Mouse (Mus musculus) ES-E14 (cell line): ENCODE measurements around the gene Zfp184. TPM values are rescaled to one million over a fixed set of nuclear protein-coding genes. Genes with fewer than 3 reads are reported as not detected.
A peak's percentile ranks its signal among the peaks of the same experiment; 100 is the strongest.

Experiments
- DNase-seq: peaks from one replicate; pipeline ENCODE4 v3.0.0-alpha.2; 2013; ENCODE audit warnings: low read depth, low spot score
- H3K27ac ChIP-seq: 2 replicates; pipeline ENCODE4 v1.5.1; 2012; ENCODE audit warnings: low read depth, mild to moderate bottlenecking, low read length, moderate library complexity, mixed read lengths; ENCODE audit not compliant: poor library complexity, insufficient read depth, severe bottlenecking
- H3K36me3 ChIP-seq: 2 replicates; pipeline ENCODE4 v1.6.1; 2012; ENCODE audit warnings: mild to moderate bottlenecking, low read length, moderate library complexity, mixed read lengths; ENCODE audit not compliant: control insufficient read depth, poor library complexity, insufficient read depth, severe bottlenecking
- H3K4me1 ChIP-seq, 2 experiments: fragments of 150-350 bp in 1 of 2; sonication (generic) in 1 of 2; 2 replicates each; pipeline ENCODE4 v1.6.1; 2012; ENCODE audit warnings: low read length in 2 of 2, mild to moderate bottlenecking in 1 of 2, mixed read lengths in 1 of 2; ENCODE audit not compliant: control insufficient read depth in 2 of 2, insufficient read depth in 2 of 2, poor library complexity in 1 of 2
- H3K4me3 ChIP-seq, 2 experiments: fragments of 150-350 bp in 1 of 2; sonication (generic) in 1 of 2; 2 replicates each; pipeline ENCODE4 v1.5.1; 2012; ENCODE audit warnings: low read length in 2 of 2, low read depth in 1 of 2, mild to moderate bottlenecking in 1 of 2, mixed read lengths in 1 of 2; ENCODE audit not compliant: insufficient read depth in 1 of 2, poor library complexity in 1 of 2, severe bottlenecking in 1 of 2
- H3K9ac ChIP-seq: 2 replicates; pipeline ENCODE4 v1.6.1; 2012; ENCODE audit warnings: low read depth, mild to moderate bottlenecking, low read length, mixed read lengths; ENCODE audit not compliant: poor library complexity, insufficient read depth, severe bottlenecking
- H3K9me3 ChIP-seq: fragments of 150-350 bp; sonication (generic); 2 replicates; pipeline ENCODE4 v1.6.1; 2012; ENCODE audit warnings: low read depth, mild to moderate bottlenecking, low read length; ENCODE audit not compliant: control insufficient read depth, insufficient read depth
- CHD2 ChIP-seq: IDR thresholded peaks from 2 replicates; pipeline ENCODE4 v1.6.1; 2014; ENCODE audit warnings: mild to moderate bottlenecking, low read depth, low read length, inconsistent platforms
- HCFC1 ChIP-seq: IDR thresholded peaks from 2 replicates; pipeline ENCODE4 v1.6.1; 2012; ENCODE audit warnings: low read length, inconsistent platforms, borderline replicate concordance; ENCODE audit not compliant: insufficient read depth
- MAFK ChIP-seq: IDR thresholded peaks from 2 replicates; pipeline ENCODE4 v1.6.1; 2014; ENCODE audit warnings: mild to moderate bottlenecking, low read depth, low read length, inconsistent platforms; ENCODE audit not compliant: insufficient read depth
- ZC3H11A ChIP-seq: IDR thresholded peaks from 2 replicates; pipeline ENCODE4 v1.6.1; 2012; ENCODE audit warnings: low read depth, mild to moderate bottlenecking, inconsistent platforms, low read length, borderline replicate concordance
- ZNF384 ChIP-seq: IDR thresholded peaks from 2 replicates; pipeline ENCODE4 v1.6.1; 2012; ENCODE audit warnings: low read depth, low read length, inconsistent platforms
- in situ Hi-C, 2 experiments: fragments of 600-800 bp; cut with MboI; formaldehyde crosslinking; loops; one replicate each; pipeline ENCODE4 v1.15.1; 2025; ENCODE audit warnings: low sequenced_read_pairs in 2 of 2, inconsistent platforms in 1 of 2; ENCODE audit not compliant: unreplicated experiment in 2 of 2
- total RNA-seq: library from RNA; depleted of rRNA; stranded (reverse); fragments of 300-350 nt; gene quantifications from 2 replicates; pipeline ENCODE4 v1.2.3, GENCODE M21; 2012

Gene Zfp184
- total RNA-seq, 1 experiment = 6.2 TPM

GRCm38 (mm10) chr13:21915487-21915886 lies 29.4 kb upstream of the Zfp184 start:
- DNase-seq = no peak
- H3K9me3 ChIP-seq = no peaks in the 10 kb centered on the region
- H3K4me1 ChIP-seq = peaks cover 0 to 2% of the 10 kb centered on the region in 2 experiments; a peak in 1 of 4 replicates
- H3K36me3 ChIP-seq = no peaks in the 10 kb centered on the region
- TF ChIP-seq ZNF384 = no peak
- no peak for TF ChIP-seq ZC3H11A
- no peak for TF ChIP-seq HCFC1
- TF ChIP-seq CHD2 = no peak
- TF ChIP-seq MAFK = no peak
- no peak overlapping the region for H3K27ac ChIP-seq
- H3K9ac ChIP-seq = no peak overlapping the region
- in situ Hi-C loops = loop anchor here (25.0 kb wide), 2 partner anchors 1397 to 1522 kb away; no protein-coding TSS in a partner anchor
- no peak overlapping the region for H3K4me3 ChIP-seq

DNA sequence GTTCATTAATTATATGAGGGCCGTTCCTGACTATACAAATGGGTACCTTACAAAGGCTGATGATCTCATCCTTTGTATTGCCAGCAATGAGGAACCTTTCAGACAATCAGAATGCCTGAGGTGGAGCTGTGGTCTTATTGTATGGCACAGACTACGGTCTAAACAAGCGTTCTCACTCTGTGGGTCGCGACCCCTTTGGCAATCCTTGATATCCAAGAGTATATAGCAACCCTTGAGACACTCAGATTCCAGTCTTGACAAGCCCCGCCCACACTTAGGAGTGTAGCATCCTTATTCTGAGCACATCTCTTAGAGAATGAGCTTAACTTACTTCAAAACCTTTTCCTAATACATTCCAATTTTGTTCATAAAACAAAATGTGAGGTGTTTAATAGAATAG lies 28.8 kb upstream of the Zfp184 start:
- Histone ChIP-seq H3K4me1 (peaks cover 0 to 2% of the 10 kb centered on the region in 2 experiments; a peak in 1 of 4 replicates), H3K9me3 (no peaks in the 10 kb centered on the region), H3K9ac (no peak overlapping the region), H3K4me3 (no peak overlapping the region), H3K27ac (no peak overlapping the region), H3K36me3 (no peaks in the 10 kb centered on the region)
- DNase-seq = no peak
- in situ Hi-C loops = loop anchor here (25.0 kb wide), 2 partner anchors 1396 to 1521 kb away; no protein-coding TSS in a partner anchor
- TF ChIP-seq MAFK = no peak
- TF ChIP-seq CHD2 = peak; percentile 87
- TF ChIP-seq ZC3H11A = no peak

- Histone ChIP-seq H3K27ac (no peak overlapping the region), H3K4me3 (peak overlapping the region; percentile 67 to 75; a peak in 3 of 4 replicates), H3K4me1 (peaks cover 0 to 2% of the 10 kb centered on the region in 2 experiments; a peak in 1 of 4 replicates), H3K36me3 (no peaks in the 10 kb centered on the region), H3K9ac (no peak overlapping the region), H3K9me3 (no peaks in the 10 kb centered on the region)
- in situ Hi-C loops = loop anchor here (25.0 kb wide), 2 partner anchors 1395 to 1520 kb away; no protein-coding TSS in a partner anchor
- DNase-seq = peak; percentile 92
- TF ChIP-seq MAFK = peak; percentile 91
- TF ChIP-seq CHD2 = no peak
- TF ChIP-seq HCFC1 = no peak
- no peak for TF ChIP-seq ZC3H11A
- TF ChIP-seq ZNF384 = no peak
Observed at GRCm38 (mm10) chr13:21917040-21917439, 27.9 kb upstream of the Zfp184 start.

- H3K36me3 ChIP-seq = no peaks in the 10 kb centered on the region
- TF ChIP-seq CHD2 (no peak), HCFC1 (no peak)
- no peaks in the 10 kb centered on the region for H3K9me3 ChIP-seq
- peaks cover 0 to 2% of the 10 kb centered on the region in 2 experiments; a peak in 1 of 4 replicates for H3K4me1 ChIP-seq
- DNase-seq = no peak
- no peak overlapping the region for H3K9ac ChIP-seq
- in situ Hi-C loops = loop anchor here (25.0 kb wide), 2 partner anchors 1395 to 1520 kb away; no protein-coding TSS in a partner anchor
- no peak overlapping the region for H3K27ac ChIP-seq
- H3K4me3 ChIP-seq = peak overlapping the region; percentile 67 to 75; a peak in 3 of 4 replicates
Observed at GRCm38 (mm10) chr13:21917480-21917879, 27.4 kb upstream of the Zfp184 start.

- H3K27ac ChIP-seq = no peak overlapping the region
- H3K4me1 ChIP-seq = peaks cover 0 to 2% of the 10 kb centered on the region in 2 experiments; a peak in 1 of 4 replicates
- H3K9ac ChIP-seq = 0 out of 2 replicates have a peak overlapping the region, but pooled peaks have one; percentile 47
- no peak for DNase-seq
- no peaks in the 10 kb centered on the region for H3K9me3 ChIP-seq
- TF ChIP-seq MAFK = no peak
- TF ChIP-seq HCFC1 = no peak
- no peak for TF ChIP-seq ZC3H11A
- no peak for TF ChIP-seq ZNF384
- TF ChIP-seq CHD2 = no peak
- in situ Hi-C loops = loop anchor here (25.0 kb wide), 2 partner anchors 1394 to 1519 kb away; no protein-coding TSS in a partner anchor
- H3K36me3 ChIP-seq = no peaks in the 10 kb centered on the region
- H3K4me3 ChIP-seq = peak overlapping the region; percentile 67 to 75
Observed at GRCm38 (mm10) chr13:21917992-21918391, 26.9 kb upstream of the Zfp184 start.
